Mouse (Mus musculus) urinary bladder, postnatal 14 days (tissue): ENCODE data around the gene Wdfy3.
A peak's percentile ranks its signal among the peaks of the same experiment; 100 is the strongest.

Experiments
- DNase-seq: peaks from one replicate; pipeline ENCODE4 v3.0.0; 2021; ENCODE audit warnings: low spot score

Gene Wdfy3

DNA sequence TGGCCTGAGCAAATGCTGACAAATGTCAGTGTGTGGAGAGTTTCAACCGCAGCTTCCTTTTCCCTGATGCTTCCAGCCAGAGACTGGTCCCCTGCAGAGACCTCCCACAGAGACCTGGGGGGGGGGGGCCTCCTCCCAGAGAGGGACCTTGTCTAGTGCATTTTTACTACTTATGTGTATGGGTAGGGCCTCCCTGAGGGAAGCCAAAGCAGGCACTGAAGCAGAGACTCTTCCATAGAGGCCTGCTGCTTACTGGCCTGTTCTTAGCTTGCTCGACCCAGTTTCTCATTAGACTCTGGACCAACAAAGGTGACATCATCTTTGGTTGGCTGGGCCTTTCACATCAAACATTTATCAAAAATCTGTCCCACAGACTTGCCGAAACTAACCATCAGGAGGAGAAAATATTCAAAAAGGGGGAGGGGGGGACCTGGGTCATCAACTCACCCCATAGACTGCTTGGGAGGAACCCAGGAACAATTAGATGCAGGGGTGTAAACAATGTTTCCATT lies 14.5 kb downstream of the Wdfy3 start:
- DNase-seq, result no peak

DNA sequence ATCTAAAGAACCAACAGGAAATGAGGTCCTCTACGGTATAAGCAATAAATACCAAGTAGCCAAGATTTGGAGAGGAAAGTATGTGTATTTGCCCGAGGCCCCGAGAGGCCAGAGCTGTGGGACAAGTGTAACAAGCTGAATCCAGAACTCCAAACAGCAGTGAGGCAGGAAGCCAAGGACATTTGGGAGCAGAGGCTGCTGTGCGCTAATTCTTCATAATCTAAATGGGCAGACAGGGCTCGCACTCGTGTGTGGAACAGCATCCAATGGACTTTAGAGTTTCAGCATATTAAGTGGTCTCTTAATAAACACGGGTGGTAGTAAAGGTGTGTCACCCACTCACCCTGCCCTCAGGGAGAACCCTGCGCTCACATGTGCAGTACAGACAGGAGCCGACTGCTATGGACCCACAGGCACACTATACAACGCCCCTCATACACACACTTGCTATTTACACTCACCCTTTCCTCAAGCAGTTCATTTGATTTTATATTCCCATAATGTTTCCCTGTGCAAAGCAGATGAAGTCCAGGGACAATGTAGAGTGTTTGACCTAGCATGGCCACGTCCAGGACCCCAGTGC lies 15.1 kb downstream of the Wdfy3 start:
- peak; percentile 28 for DNase-seq

DNA sequence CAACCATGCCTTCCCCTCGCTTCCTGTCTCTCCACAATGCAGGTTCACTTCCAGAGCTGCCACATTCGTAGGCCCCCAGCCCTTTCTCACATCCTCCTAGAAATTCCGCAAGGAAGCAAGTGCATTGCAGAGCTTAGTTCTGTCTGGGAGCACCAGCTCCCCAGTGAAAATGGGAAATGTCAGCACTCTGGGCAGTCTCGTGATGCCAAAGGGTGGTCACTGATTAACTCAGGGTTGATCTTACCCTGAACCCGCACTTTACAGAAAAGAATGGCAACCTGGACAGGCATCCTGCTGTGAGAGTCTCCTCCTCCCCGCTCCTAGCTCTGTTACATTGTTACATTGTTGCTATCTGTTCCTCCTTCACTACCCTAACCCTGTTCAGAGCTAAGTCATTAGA lies 16.8 kb downstream of the Wdfy3 start:
- no peak for DNase-seq

DNA sequence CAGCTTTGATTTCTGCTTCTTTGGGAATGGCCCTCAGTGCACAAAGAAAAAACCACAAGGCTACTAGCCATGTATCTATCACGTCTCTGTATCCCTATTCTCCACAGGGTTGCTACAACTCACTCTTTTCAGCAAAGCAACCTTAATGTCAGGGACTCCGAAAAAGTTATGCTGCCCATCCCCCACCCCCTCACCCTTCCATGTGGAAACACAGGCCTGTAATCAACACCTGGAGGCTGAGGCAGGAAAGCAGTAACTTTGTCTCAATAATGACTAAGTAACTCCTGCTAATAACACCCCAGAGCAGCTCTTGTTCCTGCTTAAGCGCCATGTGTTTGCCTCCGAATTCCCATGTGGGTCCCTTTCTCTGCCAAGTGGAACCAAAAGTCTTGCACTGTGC lies 17.3 kb downstream of the Wdfy3 start:
- no peak for DNase-seq

DNA sequence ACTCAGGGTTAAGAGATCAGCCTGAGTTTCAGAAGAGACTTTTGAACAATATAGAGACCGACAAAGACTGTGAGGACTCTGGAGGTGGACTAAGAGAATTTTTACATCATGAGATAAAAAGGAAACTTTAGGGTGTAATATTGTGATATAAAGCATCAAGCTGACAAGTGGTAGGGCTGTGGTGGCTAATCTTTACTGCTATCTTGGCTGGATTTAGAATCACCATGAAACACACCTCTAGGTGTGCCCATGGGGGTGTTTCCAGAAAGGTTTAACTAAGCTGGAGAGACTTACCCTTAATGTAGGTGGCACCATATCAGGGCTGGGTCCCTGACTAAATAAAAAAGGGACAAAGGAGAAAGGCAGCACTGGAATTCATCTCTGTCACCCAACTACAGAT lies 19.0 kb downstream of the Wdfy3 start:
- DNase-seq, result no peak

DNA sequence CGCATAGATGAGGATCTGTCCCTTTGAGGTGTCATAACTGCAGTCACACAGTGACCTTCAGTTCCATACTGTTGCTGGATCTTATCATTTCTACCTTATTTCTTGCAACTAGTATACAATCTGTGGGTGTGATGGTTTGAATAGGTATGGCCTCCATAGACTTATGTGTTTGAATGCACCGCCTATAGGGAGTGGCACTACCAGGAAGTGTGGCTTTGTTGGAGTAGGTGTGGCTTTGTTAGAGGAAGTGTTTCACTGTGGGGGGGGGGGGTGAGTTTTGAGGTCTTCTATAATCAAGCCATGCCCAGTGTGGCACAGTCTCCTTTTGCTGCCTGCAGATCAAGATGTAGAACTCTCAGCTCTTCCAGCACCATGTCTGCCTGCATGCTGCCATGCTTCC lies 21.3 kb downstream of the Wdfy3 start:
- DNase-seq, result no peak

DNA sequence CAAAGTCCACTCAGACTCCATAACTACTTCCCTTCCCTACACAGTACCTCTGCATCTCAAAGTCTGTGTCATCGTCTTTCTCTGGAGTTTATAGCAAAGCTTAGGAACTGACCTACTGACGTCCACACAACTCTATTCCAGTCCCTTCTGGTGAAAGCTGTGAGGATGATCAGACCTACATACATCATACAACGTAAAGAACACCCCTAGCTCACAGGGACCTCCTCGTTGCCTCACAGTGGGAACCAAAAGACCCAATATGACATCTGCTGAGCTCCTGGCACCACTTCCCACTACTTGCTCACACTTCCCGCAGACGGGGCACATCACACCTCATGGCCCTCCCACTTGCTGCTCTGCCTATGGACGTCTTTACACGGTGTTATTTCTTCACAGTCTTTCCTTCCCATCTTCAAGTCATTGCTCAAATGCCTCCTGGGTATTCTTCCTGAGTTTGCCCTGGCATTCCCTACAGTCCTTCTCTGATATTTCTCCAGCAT lies 23.1 kb downstream of the Wdfy3 start:
- no peak for DNase-seq

DNA sequence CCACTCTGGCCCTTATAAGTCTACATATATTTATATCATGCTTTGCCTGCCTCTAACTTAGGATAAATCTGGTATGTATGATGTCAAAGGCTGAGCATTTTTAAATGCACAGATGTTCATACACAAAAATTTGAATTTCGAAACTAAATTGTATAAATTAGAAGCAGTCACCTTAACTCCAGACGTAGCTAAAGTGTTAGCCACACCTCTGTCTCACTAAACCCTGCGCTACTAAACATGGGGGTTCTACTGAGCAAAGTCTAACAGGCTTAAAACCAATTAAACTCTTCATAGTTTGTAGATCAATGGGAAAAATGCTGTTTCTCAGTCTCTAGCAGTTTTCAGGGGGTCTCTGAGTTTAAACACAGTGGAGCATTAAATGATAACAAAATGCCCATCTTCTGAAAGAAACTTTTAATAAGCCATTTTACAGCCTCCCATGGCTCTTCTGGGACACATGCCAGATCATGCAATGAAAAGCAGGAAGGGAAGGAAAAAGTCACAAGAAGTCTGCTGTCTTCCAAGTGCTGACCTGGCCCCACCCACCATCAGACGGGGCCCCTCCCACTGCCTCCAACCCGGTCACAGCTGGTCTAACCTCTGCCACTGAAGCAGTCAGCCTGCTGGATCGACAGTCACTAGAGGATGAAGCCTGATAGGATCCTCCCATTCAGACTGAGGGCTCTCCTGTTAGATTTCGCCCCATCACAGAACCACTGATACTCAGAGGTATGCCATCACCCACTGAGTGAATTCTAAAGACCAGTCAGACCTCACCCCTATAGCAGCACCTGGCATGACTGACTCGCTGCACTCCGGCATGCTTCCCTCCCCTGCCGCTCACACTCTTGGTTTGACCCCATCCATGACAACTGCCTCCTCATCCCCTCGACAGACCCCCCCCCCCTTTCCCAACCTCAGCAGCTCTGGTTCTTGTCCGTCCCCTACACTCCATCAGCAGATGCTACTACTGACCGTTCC lies 23.8 kb downstream of the Wdfy3 start:
- DNase-seq, result peak; percentile 36

DNA sequence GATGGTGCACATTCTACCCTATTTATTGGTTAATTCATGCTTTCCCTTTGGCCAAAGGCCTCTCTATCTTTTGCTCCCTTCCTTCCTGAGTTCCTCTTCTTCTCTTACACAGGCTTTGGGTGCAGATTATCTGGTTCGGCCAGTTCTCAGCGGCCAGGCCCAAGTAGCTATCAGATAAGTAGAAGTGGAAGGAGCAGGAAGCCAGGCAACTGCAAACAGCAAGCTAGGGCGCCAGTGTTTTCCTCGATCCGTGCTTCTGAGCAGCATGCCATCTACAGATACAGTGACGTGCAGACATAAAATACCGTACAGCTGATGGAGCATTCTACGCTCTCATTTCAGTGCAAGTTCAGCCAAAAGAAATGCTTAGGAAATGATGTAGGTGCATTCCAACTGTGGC lies 24.5 kb downstream of the Wdfy3 start:
- peak; percentile 71 for DNase-seq

DNA sequence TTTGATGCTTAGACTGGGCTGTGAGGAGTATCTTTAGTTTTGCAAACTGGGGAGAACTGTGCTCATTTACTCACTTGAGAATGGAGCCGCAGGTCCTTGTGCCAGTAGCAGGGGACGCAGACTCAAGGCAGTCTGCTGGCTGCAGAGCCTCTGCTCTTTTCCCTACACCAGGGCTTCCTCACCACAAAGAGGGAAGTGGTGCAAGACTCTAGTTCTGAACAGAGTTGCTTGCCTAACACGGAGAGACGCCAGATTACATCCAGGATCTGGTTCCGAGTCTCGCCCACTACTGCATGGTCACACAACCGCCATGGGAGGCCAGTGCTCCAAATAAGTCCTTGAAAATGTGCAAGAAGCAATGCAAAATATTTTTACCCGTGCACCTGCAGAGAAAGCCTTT lies 36.4 kb downstream of the Wdfy3 start:
- DNase-seq, result no peak

DNA sequence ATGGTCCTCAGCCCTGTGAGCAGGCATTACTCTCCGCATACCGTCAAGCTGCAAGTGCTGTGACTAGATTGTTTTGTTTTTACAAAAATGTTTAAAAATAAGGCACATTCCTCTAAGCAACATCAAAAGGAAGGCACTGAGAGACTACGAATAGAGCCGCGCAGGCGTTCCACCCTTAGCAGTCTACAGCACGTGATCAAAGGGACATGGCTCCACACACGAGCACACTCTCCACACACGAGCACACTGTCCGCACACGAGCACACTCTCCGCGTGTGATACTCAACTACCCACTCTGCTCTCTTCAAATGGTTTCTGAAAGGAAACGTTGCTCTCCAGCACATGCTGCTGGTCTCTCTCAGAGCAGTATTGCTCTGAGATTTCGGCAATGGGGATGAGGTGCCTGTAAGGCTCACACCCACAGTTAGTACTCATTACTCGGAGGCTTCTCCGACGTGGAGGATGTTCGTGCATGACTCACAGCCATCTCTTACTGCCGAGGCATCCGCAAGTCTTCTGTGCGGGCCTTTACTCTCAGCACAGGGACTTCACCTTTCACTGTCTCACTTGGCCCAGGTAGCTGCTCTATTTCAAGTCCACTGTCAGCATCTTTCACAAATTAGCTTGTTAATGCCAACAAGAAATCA lies 37.0 kb downstream of the Wdfy3 start:
- no peak for DNase-seq

DNA sequence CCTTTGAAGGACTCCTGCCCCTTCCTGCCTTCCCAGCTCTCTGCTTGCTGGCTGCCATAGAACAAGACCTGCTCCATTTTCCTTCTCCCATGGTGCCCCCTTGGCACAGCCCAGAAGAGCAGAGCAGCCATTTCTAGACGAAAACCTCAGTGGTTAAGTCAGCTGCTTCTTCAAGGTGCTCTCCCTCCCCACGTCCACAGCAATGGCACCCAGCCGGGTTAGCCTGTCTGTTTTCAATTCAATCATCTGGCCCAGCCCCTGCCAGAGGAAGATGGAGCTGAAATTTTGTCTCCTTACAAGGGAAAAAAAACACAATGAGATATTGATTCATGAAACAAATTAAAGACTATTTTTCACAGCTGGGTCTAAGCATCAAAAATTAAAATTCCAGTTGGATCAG lies 37.5 kb downstream of the Wdfy3 start:
- DNase-seq, result no peak

DNA sequence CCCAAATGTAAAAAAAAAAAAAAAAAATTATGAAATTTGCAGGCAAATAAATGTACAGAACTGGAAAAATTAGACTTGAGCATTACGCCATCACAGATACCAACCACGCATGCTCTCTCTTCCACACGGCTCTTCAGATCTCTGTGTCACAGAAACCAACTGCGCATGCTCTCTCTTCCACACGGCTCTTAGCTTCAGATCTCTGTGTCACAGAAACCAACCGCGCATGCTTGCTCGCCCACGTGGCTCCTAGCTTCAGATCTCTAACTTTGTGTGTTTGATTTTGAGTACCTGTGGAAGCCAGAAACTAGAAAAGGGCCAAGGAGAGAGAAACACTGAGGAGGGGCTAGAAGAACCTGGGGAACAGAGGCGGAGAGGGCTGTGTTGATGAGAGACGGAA lies 46.3 kb downstream of the Wdfy3 start:
- no peak for DNase-seq

DNA sequence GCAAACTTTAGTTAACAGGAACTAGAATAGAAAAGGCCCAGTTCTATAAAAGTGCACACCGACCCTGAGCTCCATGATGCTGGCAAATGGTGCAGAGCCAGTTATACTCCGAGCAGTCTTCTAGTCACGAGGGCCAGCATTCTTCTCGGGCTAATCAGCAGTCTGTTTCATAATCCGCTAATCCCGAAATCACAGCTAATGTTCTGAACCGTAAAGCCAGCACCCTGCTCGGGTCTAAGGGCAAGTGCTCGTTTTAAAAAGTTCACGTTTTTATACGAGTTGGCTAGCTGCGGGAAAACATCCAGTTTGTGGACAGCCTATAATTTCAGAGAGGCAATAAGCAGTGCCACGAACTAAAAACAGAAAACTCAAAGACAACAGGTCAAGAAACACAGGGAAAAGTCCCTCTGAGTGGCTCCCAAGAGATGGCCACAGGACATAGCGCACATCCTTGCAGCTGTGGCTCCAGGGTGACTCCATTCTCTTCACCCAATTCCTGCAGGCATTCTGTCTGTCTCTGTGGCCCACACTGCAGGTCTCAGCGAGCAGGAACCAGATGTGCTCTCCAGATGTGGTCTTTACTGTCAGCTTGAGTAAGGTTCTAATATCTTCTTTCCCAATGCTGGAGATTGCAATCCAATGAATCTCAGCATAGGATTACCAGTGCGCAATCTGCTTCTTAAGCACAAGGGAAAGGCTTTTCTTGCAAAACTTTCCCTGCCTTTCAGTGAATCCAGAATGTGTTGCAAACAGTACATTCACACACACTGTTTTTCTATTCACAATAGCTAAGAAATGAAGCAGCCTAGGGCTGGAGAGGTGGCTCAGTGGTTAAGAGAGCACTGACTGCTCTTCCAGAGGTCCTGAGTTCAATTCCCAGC lies 47.5 kb downstream of the Wdfy3 start:
- no peak for DNase-seq

DNA sequence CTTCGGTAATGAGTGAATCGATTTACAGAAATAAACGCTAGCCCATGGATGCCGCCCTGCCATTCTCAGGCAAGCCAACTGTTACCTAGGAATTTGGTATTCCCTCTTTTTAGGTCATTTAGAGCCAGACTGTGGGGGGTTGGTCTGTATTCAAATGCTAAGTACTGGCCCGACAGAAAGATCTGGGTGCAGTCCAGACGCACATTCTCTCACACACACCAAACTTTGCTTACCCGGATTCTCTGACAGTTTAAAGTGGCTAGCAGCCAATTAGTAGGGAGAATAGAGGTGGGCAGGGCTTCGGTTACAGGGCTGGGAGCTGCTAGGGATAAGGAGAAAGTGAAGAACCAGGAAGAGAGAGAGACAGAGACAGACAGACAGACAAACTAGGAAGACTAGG lies 55.5 kb downstream of the Wdfy3 start:
- DNase-seq, result no peak

DNA sequence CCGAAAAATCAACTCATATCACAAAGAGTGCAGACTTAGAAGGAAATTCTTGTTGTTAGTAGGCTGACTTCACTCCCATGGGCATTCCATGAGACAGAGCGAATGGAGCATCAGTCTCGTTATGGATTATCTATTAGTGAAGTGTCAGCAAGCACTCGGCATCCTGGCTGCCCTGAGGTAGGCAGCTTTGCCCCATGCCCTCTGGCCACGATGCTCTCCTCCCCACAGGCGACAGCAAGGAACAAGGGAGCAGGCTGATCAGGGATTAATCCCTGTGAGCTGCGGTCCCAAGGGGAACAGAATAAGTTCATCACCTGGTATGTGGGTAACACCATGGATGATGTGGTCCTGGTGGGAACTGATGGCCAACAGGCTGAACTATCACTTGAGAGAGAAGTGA lies 55.9 kb downstream of the Wdfy3 start:
- no peak for DNase-seq

DNA sequence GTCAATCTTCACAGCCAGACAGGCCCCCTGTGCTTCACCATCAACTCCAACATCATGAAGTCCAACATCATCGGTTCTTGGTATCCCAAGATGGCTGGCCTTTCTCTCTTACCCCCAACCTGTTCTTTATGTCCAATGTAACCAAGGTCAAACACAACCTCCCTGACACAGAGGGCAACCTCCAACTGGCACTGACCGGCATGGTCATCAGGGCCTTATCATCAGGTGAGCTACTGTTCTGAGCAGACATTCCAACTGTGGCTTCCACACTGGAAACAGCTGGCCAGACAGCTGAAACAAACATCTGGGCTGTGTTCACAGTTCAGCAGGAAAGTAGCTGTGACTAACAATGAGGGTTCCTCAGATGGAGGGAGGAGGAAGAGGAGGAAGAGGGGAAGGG lies 58.8 kb downstream of the Wdfy3 start:
- no peak for DNase-seq

DNA sequence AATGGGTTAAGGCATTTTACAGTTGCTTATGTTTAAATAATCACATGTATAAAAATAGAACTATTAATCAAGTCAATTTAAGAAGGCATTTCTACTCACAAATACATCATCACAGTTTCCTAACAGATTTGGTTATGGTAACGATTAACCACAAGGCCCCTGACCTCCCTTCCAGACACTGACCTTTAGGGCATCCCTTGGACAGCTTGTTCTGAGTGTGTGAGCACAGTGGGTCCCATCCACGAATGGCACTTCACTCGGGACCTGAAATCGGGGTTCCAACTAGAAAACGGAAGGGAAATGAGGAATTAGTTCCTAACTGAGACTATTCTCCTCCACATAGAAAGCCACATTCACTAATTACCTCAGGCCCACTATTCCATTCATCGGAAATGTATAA lies 60.1 kb downstream of the Wdfy3 start:
- DNase-seq, result no peak

DNA sequence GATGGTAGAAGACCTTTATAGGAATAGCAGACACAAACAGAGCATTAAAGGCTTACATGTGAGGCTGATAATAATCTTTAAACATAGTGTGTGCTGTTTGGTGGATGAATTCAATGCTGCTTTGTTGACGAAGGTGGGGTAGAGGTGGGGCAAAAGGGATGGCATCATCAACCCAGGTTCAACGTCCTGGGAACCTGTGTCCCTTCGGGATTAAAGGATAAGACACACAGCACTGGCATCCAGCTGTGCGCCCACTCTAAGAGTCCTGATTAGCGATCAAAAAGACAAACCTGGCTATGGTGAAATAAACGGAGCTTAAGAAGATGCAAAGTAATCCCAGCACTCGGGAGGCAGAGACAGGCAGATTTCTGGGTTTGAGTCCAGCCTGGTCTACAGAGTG lies 61.0 kb downstream of the Wdfy3 start:
- no peak for DNase-seq

DNA sequence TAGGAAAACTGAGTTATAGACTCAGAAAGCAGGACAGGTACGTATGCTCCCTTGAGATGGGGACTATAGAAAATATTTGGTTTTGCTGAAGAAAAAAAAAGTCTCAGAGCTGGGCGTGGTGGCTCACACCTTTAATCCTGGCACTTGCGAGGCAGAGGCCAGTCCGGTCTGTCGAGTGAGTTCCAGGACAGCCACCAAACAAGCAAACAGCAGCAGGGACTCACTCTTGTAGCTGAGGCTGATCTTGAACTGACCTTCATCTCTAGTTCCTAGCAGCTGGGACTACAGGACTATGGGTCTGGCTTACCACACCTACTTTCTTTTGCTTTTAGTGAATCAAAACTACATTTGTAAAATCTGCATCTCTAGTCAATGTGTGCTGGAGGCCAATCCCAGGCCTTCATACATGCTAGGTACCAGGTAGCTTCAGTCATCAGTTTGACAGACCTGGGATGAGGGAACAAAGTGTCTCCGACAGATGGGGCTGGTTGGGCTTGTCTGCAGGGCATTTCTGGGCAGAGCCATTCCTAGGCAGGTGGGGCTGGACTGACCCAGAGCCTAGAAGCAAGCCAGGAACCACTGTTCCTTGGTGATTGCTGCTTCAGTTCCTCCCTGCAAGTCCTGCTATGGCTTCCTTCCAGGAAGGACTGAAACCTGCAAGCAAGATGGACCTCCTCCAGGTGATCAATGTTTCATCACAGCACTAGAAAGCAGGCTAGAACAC lies 63.3 kb downstream of the Wdfy3 start:
- no peak for DNase-seq

DNA sequence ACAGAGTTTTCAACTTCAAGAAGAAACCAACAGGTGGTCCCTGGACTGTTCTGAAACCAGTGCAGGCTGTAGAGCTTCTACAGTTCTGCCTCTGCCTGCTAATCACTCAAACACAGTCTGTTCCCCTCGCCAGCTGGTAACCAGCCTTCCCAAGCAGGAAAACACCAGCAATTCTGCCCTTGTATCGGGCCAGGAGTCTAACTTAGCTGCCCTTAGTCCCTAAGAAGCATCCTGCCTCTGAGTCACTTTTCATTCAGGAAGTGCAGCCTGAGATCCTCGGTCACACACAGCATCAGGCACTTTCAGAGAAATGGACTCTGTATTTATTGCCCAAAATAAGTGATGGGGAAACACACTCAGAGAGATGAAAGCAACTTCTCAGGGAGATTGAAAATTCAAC lies 66.3 kb downstream of the Wdfy3 start:
- no peak for DNase-seq
